11 mouse cellular contexts compared by ENCODE assay signal in the genomic region with DNA sequence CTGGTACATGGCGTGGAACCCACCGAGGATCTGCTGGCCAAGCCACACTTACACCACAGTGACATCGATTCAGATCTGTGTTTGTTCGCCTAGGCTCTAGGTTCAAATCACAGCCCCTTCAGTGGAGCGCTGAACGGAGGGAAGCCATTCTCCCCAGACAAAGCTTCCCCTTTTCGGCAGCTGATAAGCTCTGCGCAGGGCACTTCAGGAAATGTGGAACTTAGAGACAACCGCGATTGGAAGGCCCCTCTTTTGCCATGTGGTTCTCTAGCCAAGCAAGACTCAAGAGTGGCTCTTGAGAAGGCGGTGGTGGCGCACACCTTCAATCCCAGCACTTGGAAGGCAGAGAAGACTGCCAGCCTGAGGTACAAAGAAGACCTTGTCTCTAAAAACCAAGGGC. TPM values are rescaled to one million over a fixed set of nuclear protein-coding genes. Genes with fewer than 3 reads are reported as not detected.
DNase-seq lines count a peak whose midpoint lies in the region; ATAC-seq lines count a peak whose summit lies in the region.
"Had no signal": no experiment of that assay in that cellular context is flagged by ENCODE, and none has a peak within 500 bp of the region (broad histone marks: within the 10 kb centered on the region; RNA-seq: fewer than 3 reads in every experiment).

No protein-coding gene starts in this region.

- WGBS in lung, embryonic 16.5 days, result 71% methylated on average over 12 of the region's 12 CpGs
- 90% methylated on average over 12 of the region's 12 CpGs for WGBS in embryonic facial prominence, embryonic 12.5 days
- 91% methylated on average over 12 of the region's 12 CpGs for WGBS in hindbrain, embryonic 15.5 days
- 93% methylated on average over 12 of the region's 12 CpGs for WGBS in neural tube, embryonic 15.5 days

- H3K4me2 ChIP-seq in lung, embryonic 16.5 days (ENCODE audit: low read depth, low read length), result no peak overlapping the region
- peak overlapping the region; percentile 73; the same call in 1 of the 2 replicates for H3K4me2 ChIP-seq in embryonic facial prominence, embryonic 12.5 days (replicated peaks)
- H3K4me2 ChIP-seq in hindbrain, embryonic 15.5 days, result peak overlapping the region; percentile 77
- peak overlapping the region; percentile 81 for H3K4me2 ChIP-seq in neural tube, embryonic 15.5 days

- DNase-seq in lung, postnatal 4 days, result no peak
- no peak for DNase-seq in urinary bladder, adult 2 months (ENCODE audit: low spot score)
- DNase-seq in MN1 (ENCODE audit: low spot score), result no peak
- DNase-seq: kidney, adult 9 months; thymus, postnatal 25 days had no signal

- H3K4me1 ChIP-seq in lung, embryonic 16.5 days (replicated peaks; ENCODE audit: control insufficient read depth, insufficient read depth, low read length), result peaks cover 10% of the 10 kb centered on the region
- peaks cover 13% of the 10 kb centered on the region; the same call in 1 of the 2 replicates for H3K4me1 ChIP-seq in embryonic facial prominence, embryonic 12.5 days
- H3K4me1 ChIP-seq in hindbrain, embryonic 15.5 days (replicated peaks), result peaks cover 32% of the 10 kb centered on the region
- H3K4me1 ChIP-seq in neural tube, embryonic 15.5 days, result peaks cover 35% of the 10 kb centered on the region

- no peak overlapping the region for H3K9ac ChIP-seq in lung, embryonic 16.5 days (ENCODE audit: low read length)
- H3K9ac ChIP-seq in embryonic facial prominence, embryonic 12.5 days, result no peak overlapping the region
- H3K9ac ChIP-seq in hindbrain, embryonic 15.5 days, result no peak overlapping the region
- H3K9ac ChIP-seq in neural tube, embryonic 15.5 days (replicated peaks), result peak overlapping the region; percentile 84

- no peaks in the 10 kb centered on the region for H3K36me3 ChIP-seq in lung, embryonic 16.5 days (ENCODE audit: control insufficient read depth, insufficient read depth, low read length)
- no peaks in the 10 kb centered on the region for H3K36me3 ChIP-seq in embryonic facial prominence, embryonic 12.5 days
- H3K36me3 ChIP-seq in hindbrain, embryonic 15.5 days, result no peaks in the 10 kb centered on the region
- no peaks in the 10 kb centered on the region for H3K36me3 ChIP-seq in neural tube, embryonic 15.5 days

- peak; percentile 48; the same call in 1 of the 2 replicates for ATAC-seq in lung, embryonic 16.5 days (ENCODE audit: low read depth)
- ATAC-seq in embryonic facial prominence, embryonic 12.5 days (ENCODE audit: insufficient number of reproducible peaks, insufficient read depth, low FRiP score, low TSS enrichment), result no peak
- ATAC-seq in hindbrain, embryonic 15.5 days (ENCODE audit: low FRiP score, low read depth), result no peak
- no peak for ATAC-seq in neural tube, embryonic 15.5 days (ENCODE audit: low FRiP score)

- no peak overlapping the region for H3K4me3 ChIP-seq in lung, embryonic 16.5 days (ENCODE audit: low read length)
- H3K4me3 ChIP-seq in embryonic facial prominence, embryonic 12.5 days, result no peak overlapping the region
- 0 out of 2 replicates have a peak overlapping the region, but pooled peaks have one; percentile 69 for H3K4me3 ChIP-seq in hindbrain, embryonic 15.5 days
- H3K4me3 ChIP-seq in neural tube, embryonic 15.5 days (replicated peaks), result peak overlapping the region; percentile 69; the same call in 1 of the 2 replicates

- H3K9me3 ChIP-seq in lung, embryonic 16.5 days (ENCODE audit: control insufficient read depth, low read length), result no peaks in the 10 kb centered on the region
- H3K9me3 ChIP-seq in embryonic facial prominence, embryonic 12.5 days, result no peaks in the 10 kb centered on the region
- no peaks in the 10 kb centered on the region for H3K9me3 ChIP-seq in hindbrain, embryonic 15.5 days
- no peaks in the 10 kb centered on the region for H3K9me3 ChIP-seq in neural tube, embryonic 15.5 days (replicated peaks)

- peaks cover 6% of the 10 kb centered on the region; the same call in 1 of the 2 replicates for H3K27me3 ChIP-seq in lung, embryonic 16.5 days (ENCODE audit: control insufficient read depth, insufficient read depth, low read depth, low read length)
- peaks cover 25% of the 10 kb centered on the region for H3K27me3 ChIP-seq in embryonic facial prominence, embryonic 12.5 days
- no peaks in the 10 kb centered on the region for H3K27me3 ChIP-seq in hindbrain, embryonic 15.5 days
- no peaks in the 10 kb centered on the region for H3K27me3 ChIP-seq in neural tube, embryonic 15.5 days (replicated peaks)

- H3K27ac ChIP-seq in lung, embryonic 16.5 days (ENCODE audit: low read length), result no peak overlapping the region
- H3K27ac ChIP-seq in embryonic facial prominence, embryonic 12.5 days, result no peak overlapping the region
- peak overlapping the region; percentile 87 for H3K27ac ChIP-seq in hindbrain, embryonic 15.5 days (replicated peaks)
- H3K27ac ChIP-seq in neural tube, embryonic 15.5 days (replicated peaks), result peak overlapping the region; percentile 93

RNA-seq across cellular contexts. Expression of gene Prkcz, which starts 14.8 kb away (rescaled TPM):
- polyA plus RNA-seq in lung, embryonic 16.5 days (2015; fragmentation: Nextera tagmentation; extraction: Ambion mirVana), result 20.6 and 21.1 TPM in 2 replicates
- 11.0 and 12.2 TPM in 2 replicates for polyA plus RNA-seq in embryonic facial prominence, embryonic 12.5 days (2016; fragmentation: Nextera tagmentation; extraction: Ambion mirVana)
- 78.8 and 87.2 TPM in 2 replicates for polyA plus RNA-seq in hindbrain, embryonic 15.5 days (2015; fragmentation: Nextera tagmentation; extraction: Ambion mirVana)
- polyA plus RNA-seq in neural tube, embryonic 15.5 days (2015; fragmentation: Nextera tagmentation; extraction: Ambion mirVana), result 80.1 and 87.4 TPM in 2 replicates
- polyA plus RNA-seq in urinary bladder, adult 2 months (2012; rRNA removed), result 16.3 and 17.3 TPM in 2 replicates

RNA-seq across cellular contexts. Expression of gene Gabrd, which starts 51.6 kb away (rescaled TPM):
- polyA plus RNA-seq in lung, embryonic 16.5 days (2015; fragmentation: Nextera tagmentation; extraction: Ambion mirVana), result 0.08 and 0.16 TPM in 2 replicates
- not detected in 2 replicates for polyA plus RNA-seq in embryonic facial prominence, embryonic 12.5 days (2016; fragmentation: Nextera tagmentation; extraction: Ambion mirVana)
- 0.14 and 0.25 TPM in 2 replicates for polyA plus RNA-seq in hindbrain, embryonic 15.5 days (2015; fragmentation: Nextera tagmentation; extraction: Ambion mirVana)
- 0.18 and 0.26 TPM in 2 replicates for polyA plus RNA-seq in neural tube, embryonic 15.5 days (2015; fragmentation: Nextera tagmentation; extraction: Ambion mirVana)
- 0.53 and 0.74 TPM in 2 replicates for polyA plus RNA-seq in urinary bladder, adult 2 months (2012; rRNA removed)
- polyA plus RNA-seq: embryonic facial prominence, embryonic 14.5 days; liver, embryonic 16.5 days had no signal

Comparison
In these comparisons a context has a peak if more than half of its experiments do, and no peak if none do; other contexts are left out.
1. H3K27ac ChIP-seq: peak in hindbrain, embryonic 15.5 days (single experiment) and neural tube, embryonic 15.5 days (single experiment); none in lung, embryonic 16.5 days (single experiment) and embryonic facial prominence, embryonic 12.5 days (single experiment).
2. H3K4me3 ChIP-seq: peak in hindbrain, embryonic 15.5 days (single experiment) and neural tube, embryonic 15.5 days (single experiment); none in lung, embryonic 16.5 days (single experiment) and embryonic facial prominence, embryonic 12.5 days (single experiment).